Mouse (Mus musculus): ENCODE data around the gene Tnks2. TPM values are rescaled to one million over a fixed set of nuclear protein-coding genes. Genes with fewer than 3 reads are reported as not detected.

The Tnks2 gene
- 18.2 and 21.6 TPM in 2 replicates for polyA plus RNA-seq (2015; fragmentation: Nextera tagmentation; extraction: Ambion mirVana)

DNA sequence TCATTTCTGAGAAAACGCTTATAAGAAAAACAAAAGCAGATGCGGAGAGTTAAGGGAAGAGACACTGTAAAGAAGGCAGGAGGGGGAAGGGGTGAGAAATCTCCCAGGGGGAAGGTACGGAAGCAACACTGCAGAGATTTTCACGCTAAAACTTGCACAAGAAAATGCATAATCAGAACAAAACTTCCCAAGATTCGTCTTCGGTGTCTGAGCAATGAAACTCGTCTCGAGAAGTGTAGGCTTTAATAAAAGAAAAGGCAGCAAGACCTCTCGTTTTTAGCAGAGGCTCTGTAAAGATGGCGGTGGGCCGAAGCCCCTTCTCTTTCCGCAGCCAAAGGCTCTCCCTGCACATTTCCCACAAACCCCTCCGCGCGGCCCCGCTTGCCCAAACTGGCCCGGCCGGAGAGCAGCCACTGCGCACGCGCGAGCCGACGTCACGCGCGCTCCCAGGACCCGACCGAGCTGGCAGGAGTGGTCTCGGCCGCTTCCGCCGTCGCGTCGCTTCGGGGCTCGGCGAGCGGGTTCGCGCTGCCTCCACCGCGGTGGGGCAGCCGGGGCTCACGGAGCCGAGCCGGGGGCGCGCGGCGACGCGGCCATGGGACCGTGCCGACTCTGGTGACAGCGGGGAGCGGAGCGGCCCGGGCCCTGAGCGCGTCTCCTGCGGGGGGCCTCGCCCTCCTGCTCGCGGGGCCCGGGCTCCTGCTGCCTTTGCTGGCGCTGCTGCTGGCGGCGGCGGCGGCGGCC, at the start of gene Tnks2:
Gene Tnks2, plus strand, starts transcription at position 445 of the 744 bp plus-strand sequence.

DNA sequence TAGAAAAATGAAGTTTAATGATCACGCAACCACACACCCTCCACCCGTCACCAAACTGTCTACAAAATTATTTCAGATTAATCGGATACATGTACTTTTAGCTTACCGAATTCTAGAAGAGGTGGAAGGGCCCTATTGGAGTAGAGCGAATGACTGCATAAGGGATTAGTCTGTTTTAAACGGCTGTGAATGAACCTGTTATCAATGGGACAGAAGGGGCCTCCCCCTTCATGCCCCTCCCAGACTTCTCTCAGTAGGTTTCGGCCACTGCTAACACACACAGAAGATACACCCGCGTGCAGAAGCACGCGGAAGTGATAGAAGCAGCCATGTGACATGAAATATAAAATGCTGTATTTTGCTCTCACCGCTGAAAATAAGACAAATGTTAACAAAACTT, 85.4 kb downstream of the Tnks2 start, which contains the start of gene Fgfbp3:
Gene Fgfbp3, minus strand, starts transcription at position 150 of the 400 bp plus-strand sequence.

DNA sequence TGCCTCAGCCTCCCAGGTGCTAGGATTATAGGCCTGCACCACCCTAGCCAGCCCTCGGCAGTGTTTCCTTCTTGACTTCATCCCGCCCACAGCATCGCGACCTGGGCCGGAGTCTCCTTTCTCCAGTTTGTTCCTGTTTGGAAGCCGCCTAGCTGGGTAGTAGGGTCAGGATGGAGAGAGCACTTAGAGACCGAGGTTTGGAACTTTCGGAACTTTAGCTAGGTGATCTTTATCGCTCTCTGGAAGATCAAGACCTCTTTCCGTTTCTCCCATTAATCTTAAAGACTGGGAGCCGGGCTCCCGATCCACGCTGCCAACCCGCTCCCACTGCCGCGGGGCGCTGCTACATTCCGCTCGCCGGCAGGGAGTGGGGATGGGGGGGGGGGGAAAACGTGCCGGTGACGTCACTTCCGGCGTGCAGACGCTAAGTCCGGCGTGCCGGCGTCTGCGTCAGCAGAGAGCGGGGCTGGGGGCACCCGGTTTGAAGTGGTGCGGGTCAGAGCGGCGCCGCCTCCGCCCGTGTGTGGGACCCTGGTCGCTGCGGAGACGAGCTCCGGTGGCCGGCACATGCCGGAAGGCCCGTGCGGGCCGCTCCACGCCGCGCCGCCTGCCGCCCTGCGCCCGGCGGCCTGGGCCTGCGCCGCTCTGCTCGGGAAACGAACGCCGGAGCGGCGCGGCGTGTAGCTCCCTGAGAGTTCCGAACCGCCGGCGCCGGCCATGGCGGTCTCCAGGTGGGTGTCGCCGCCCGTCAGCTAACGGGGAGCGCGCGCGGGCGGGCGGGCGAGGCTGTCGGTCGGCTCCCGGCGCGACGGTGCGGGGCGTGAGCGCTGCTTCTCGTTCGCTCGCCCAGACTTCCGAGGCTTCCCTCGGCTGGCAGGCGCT, 91.9 kb downstream of the Tnks2 start, which contains the start of gene Btaf1:
Gene Btaf1, plus strand, starts transcription at position 409 of the 882 bp plus-strand sequence.

Other genes with a start within 250 kb of the Tnks2 start
- 3.4 and 3.8 TPM in 2 replicates for gene Ppp1r3c, start 97.6 kb upstream of the Tnks2 start, polyA plus RNA-seq (2015; fragmentation: Nextera tagmentation; extraction: Ambion mirVana)
- 3.2 and 3.7 TPM in 2 replicates for gene Fgfbp3, start 85.4 kb downstream of the Tnks2 start, polyA plus RNA-seq (2015; fragmentation: Nextera tagmentation; extraction: Ambion mirVana)
- gene Btaf1, start 91.8 kb downstream of the Tnks2 start, polyA plus RNA-seq (2015; fragmentation: Nextera tagmentation; extraction: Ambion mirVana) = 9.7 and 9.9 TPM in 2 replicates